Mouse (Mus musculus) erythroblast, embryonic 14.5 days (primary cell): ENCODE data around the gene Flvcr1. TPM values are rescaled to one million over a fixed set of nuclear protein-coding genes. Genes with fewer than 3 reads are reported as not detected.
"Not testable (repeated sequence)": the region's sequence is repeated elsewhere in the genome, so short reads cannot be mapped to it uniquely, and the experiment has no call there.

ENCODE experiments used
- H3K27me3 ChIP-seq: 2 replicates; pipeline ENCODE4 v1.6.1; 2012; ENCODE audit warnings: inconsistent platforms; ENCODE audit not compliant: control insufficient read depth
- H3K36me3 ChIP-seq: 2 replicates; pipeline ENCODE4 v1.6.1; 2012; ENCODE audit warnings: mild to moderate bottlenecking, inconsistent platforms; ENCODE audit not compliant: control insufficient read depth
- H3K4me1 ChIP-seq: 2 replicates; pipeline ENCODE4 v1.6.1; 2012; ENCODE audit warnings: inconsistent platforms; ENCODE audit not compliant: control insufficient read depth
- H3K4me3 ChIP-seq: replicated peaks from 2 replicates; pipeline ENCODE3; 2012; ENCODE audit warnings: moderate library complexity, mild to moderate bottlenecking, inconsistent platforms
- H3K9me3 ChIP-seq: 2 replicates; pipeline ENCODE4 v1.6.1; 2012; ENCODE audit warnings: low read length, inconsistent platforms, mixed read lengths; ENCODE audit not compliant: control insufficient read depth
- GATA1 ChIP-seq: IDR thresholded peaks from 2 replicates; pipeline ENCODE4 v1.6.1; 2012; ENCODE audit warnings: low read length, inconsistent platforms, mixed read lengths
- TAL1 ChIP-seq: IDR thresholded peaks from 3 replicates; pipeline ENCODE4 v1.6.1; 2012; ENCODE audit warnings: low read length, inconsistent platforms, mixed read lengths
- polyA plus RNA-seq: library from polyadenylated mRNA; stranded (reverse); fragments of >175 nt; gene quantifications from 2 replicates; pipeline ENCODE4 v1.2.3, GENCODE M21; 2012

Flvcr1 gene
- polyA plus RNA-seq, 1 experiment: 0.27 TPM

DNA sequence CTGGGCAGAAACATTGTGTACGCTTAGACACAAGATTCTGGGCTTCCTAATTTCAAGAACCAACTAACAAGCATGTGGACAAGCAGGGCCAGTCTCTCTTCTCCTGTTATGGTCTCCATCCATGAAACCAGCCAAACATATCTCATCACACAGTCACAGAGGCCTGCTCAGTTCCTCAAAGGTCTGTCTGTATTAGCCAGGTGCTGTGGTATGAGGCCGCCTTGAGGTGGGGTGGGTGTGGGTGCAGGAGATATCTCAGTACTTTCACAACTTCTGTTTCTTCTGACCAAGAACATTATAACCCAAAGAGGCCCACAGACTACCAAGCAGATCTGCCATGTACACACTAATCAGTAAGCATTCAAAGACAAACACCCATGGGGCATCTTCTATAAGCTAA is 19.3 kb upstream of the Flvcr1 start:
- Histone ChIP-seq H3K36me3 (no peaks in the 10 kb centered on the region), H3K4me3 (no peak overlapping the region), H3K4me1 (peaks cover 11% of the 10 kb centered on the region), H3K9me3 (no peaks in the 10 kb centered on the region), H3K27me3 (no peaks in the 10 kb centered on the region)
- TF ChIP-seq GATA1: no peak
- TF ChIP-seq TAL1: no peak

DNA sequence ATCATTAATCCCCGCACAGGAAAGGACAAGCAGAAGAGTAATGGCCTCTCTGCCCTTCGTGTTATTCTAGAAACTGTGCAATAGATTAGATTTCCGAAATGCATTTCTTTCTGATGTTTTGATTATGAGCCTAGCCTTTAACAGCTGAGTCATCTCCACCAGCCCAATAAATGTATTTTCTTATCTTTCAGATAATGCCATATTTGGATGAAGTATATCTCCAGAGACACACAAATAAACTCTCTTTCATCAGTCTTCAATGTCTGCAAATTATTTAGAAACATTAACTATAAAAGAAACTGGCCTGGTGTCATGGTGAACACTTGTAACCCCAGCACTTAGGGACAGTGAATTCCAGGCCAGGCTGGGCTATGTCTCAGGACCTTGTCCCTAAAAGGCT is 16.7 kb upstream of the Flvcr1 start:
- Histone ChIP-seq H3K4me1 (peaks cover 11% of the 10 kb centered on the region), H3K4me3 (no peak overlapping the region), H3K27me3 (no peaks in the 10 kb centered on the region), H3K36me3 (no peaks in the 10 kb centered on the region), H3K9me3 (no peaks in the 10 kb centered on the region)
- TF ChIP-seq GATA1: no peak
- no peak for TF ChIP-seq TAL1

DNA sequence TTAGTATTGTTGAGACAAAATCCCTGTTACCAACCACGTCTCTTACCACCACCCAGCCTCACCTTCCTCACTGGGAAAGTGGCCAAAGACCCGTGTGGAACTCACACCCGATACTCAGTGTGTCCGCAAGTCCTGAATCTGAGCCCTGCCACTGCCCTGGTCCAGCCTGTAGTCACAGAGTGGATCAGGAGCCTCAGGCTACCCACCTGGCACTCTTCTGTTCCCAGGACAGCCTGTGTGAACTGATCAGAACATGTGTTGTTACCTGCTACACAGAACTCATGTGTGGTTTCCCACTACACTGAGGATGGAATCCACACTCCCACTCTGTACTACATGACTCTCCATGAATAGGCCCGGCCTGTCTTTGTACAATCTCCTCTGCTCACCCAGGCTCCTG is 16.1 kb upstream of the Flvcr1 start:
- H3K4me3 ChIP-seq: no peak overlapping the region
- H3K4me1 ChIP-seq: peaks cover 11% of the 10 kb centered on the region
- no peaks in the 10 kb centered on the region for H3K27me3 ChIP-seq
- H3K9me3 ChIP-seq: no peaks in the 10 kb centered on the region
- no peaks in the 10 kb centered on the region for H3K36me3 ChIP-seq
- TF ChIP-seq GATA1: no peak
- no peak for TF ChIP-seq TAL1

DNA sequence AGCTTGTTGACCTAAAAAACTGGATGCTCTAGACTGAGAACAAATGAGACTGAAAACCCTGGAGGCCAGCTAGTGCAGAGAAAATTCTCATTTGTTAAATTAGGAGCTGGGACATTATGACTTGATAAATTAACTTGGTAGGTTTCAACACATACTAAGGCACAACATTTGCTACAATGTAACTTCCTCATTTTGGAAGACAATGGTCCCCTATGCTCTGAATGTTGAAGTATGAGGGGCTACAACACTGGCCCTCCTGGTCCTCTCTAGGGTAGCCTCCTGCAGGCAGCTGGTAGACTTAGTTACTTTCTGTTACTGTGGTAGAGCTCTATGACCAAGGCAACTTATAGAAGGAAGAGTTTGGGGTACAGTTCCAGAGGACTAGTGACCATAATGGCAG is 15.4 kb upstream of the Flvcr1 start:
- Histone ChIP-seq H3K4me1 (peaks cover 11% of the 10 kb centered on the region), H3K9me3 (no peaks in the 10 kb centered on the region), H3K27me3 (peaks cover 2% of the 10 kb centered on the region; the same call in 1 of the 2 replicates), H3K4me3 (no peak overlapping the region), H3K36me3 (no peaks in the 10 kb centered on the region)
- no peak for TF ChIP-seq TAL1

DNA sequence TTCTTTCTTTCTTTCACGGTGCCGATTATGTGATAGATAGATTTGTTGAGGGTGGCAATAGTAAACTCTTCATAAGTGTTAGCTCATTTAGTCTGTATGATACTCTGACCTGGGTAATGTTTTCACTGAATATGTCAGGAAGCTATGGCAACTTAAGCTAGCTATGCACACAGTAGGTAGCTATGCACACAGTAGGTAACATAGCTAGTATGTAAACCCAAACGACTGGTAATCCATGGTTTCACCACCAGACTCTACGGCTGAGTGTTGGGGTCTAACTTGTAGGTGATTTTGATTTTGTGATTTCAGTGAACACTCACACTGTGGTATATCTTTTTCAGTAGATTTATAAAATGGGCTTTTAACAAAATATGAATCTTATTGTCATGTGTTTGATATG is 12.0 kb upstream of the Flvcr1 start:
- H3K9me3 ChIP-seq: no peaks in the 10 kb centered on the region
- peaks cover 8% of the 10 kb centered on the region for H3K4me1 ChIP-seq
- TF ChIP-seq GATA1 (no peak), TAL1 (no peak)
- H3K4me3 ChIP-seq: no peak overlapping the region
- no peaks in the 10 kb centered on the region for H3K36me3 ChIP-seq
- peaks cover 7% of the 10 kb centered on the region; the same call in 1 of the 2 replicates for H3K27me3 ChIP-seq

DNA sequence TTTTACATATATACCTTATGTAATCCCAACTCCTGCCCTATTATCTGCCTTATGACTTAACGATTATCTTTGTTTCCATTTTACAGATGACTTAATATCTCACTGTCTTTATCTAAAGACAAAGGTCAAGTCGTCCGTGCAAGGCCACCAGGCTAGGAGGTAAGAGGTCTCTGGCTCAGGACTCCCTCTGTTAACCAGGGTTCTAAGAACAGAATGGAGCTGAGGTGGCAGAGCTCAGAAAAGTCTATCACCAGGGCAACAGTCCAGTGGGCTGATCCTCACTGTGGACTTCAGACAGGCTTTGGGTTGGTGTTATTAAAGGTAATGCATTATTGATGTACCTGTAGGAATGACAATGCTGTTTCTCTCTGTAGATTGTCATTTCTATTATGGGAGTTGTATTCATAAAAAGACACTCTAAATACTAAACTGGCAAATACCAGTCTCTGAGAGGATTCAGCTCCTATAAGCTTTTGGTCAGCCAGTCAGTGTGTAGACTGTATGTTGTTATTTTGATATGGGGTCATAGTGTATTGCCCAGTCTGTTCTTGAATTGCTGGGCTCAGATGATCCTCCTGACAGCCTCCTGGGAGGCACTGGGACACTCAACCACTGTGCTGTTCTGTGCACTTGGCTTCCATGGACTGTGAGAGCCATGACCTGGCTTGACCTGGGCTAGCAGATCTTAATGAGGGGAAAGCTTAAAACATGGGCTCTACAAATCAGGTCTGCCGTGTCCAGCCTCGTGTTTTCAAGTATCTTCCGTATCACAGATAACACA is 10.8 kb upstream of the Flvcr1 start, which contains the start of gene Spata45:
Gene Spata45, plus strand, starts transcription at position 86 of the 781 bp plus-strand sequence.
- no peaks in the 10 kb centered on the region for H3K9me3 ChIP-seq
- H3K4me1 ChIP-seq: no peaks in the 10 kb centered on the region
- no peak within 1 kb of the TSS for H3K4me3 ChIP-seq
- TF ChIP-seq TAL1 (no peak), GATA1 (no peak)
- peaks cover 7% of the 10 kb centered on the region; the same call in 1 of the 2 replicates for H3K27me3 ChIP-seq
- H3K36me3 ChIP-seq: no peaks in the 10 kb centered on the region

DNA sequence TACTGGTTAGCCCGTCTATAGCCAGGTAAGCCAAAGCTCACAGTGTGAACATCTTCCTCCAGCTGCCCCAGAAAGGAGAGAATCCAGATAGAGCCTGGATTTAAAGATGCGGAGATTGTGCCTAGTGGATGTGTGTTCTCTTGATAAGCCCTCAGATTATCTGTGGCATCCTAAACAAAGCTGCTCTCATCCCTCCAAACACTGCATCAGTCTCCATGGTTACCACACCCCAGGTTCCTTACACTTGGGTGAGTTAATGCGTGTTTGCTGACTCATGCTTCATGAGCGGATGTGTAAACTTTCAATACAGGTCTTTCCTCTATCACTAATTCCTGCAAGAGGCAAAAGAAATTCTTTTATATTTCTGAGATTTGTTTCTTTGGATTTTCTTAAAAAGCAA is 9.7 kb upstream of the Flvcr1 start:
- no peak for TF ChIP-seq TAL1
- no peak for TF ChIP-seq GATA1
- no peaks in the 10 kb centered on the region for H3K36me3 ChIP-seq

DNA sequence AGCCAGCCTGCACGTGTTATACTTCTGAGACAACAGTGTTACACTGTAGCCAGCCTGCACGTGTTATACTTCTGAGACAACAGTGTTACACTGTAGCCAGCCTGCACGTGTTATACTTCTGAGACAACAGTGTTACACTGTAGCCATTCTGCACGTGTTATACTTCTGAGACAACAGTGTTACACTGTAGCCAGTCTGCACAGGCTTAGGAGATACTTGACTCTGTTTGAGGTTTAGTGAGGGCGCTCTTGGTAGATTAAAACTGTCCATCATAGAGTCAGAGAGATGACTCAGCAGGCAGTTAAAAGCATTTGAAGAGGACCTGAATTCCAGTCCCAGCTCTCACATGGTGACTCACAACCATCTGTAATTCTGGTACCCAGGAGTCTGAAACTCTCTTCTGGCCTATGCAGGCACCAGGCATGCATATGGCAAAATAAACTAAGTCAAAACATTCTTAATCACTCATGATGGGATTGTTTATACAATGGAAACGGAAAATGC is 5.0 kb upstream of the Flvcr1 start:
- not testable (repeated sequence) for H3K27me3 ChIP-seq, H3K36me3 ChIP-seq, H3K9me3 ChIP-seq, H3K4me3 ChIP-seq
- peaks cover 11% of the 10 kb centered on the region for H3K4me1 ChIP-seq

More for the DNA sequence above, 9.7 kb upstream of the Flvcr1 start:
- Histone ChIP-seq H3K27me3 (peaks cover 7% of the 10 kb centered on the region; the same call in 1 of the 2 replicates), H3K4me3 (no peak overlapping the region), H3K9me3 (no peaks in the 10 kb centered on the region), H3K4me1 (no peaks in the 10 kb centered on the region)

DNA sequence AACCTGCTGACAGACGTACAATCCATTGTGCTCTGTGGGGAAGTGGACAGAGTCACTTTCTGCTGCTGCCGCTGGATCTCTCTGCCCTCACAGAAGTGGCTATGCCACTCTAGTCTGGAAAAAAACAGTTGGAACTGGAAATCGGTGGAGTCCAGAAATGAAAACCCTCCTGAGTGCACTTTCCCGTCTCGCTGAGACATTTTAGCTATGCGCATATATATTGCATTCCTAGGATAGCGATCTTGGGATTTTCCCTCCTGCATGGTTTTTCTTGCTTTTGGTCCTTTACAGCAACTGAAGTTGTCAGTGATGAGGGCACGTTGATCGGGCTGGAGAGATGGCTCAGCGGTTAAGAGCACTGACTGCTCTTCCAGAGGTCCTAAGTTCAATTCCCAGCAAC is 4.2 kb upstream of the Flvcr1 start:
- TF ChIP-seq GATA1 (no peak), TAL1 (no peak)
- peaks cover 3% of the 10 kb centered on the region; the same call in 1 of the 2 replicates for H3K27me3 ChIP-seq
- no peaks in the 10 kb centered on the region for H3K9me3 ChIP-seq
- peaks cover 19% of the 10 kb centered on the region for H3K4me1 ChIP-seq
- H3K4me3 ChIP-seq: no peak overlapping the region
- H3K36me3 ChIP-seq: no peaks in the 10 kb centered on the region
